In the genomic region with DNA sequence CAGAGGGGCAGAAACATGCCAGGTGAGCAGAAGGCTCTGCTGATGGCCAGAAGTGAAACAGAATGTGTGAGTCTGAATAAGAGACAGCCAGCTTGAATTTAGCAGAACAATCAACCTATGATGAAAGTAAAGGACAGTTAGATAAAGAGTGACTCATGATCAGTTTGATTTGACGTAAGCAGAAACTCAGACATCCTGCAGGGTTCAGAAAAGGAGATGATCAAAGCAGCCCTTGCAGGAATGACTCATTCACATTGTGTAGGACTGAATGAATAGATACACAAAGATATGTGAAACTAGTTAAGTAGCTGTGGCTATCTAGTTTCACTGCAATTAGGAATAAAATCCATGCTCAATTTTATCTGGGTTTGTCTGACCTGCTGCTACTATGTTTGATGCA, we compare ENCODE assay signal across 19 mouse cellular contexts.
A peak's percentile ranks its signal among the peaks of the same experiment; 100 is the strongest.
DNase-seq lines count a peak whose midpoint lies in the region; ATAC-seq and TF ChIP-seq lines count a peak whose summit lies in the region.
"Had no signal": no experiment of that assay in that cellular context is flagged by ENCODE, and none has a peak within 500 bp of the region (broad histone marks: within the 10 kb centered on the region; RNA-seq: fewer than 3 reads in every experiment).

No protein-coding gene starts in this region.

- no peaks in the 10 kb centered on the region for H3K27me3 ChIP-seq in stomach, postnatal 0 days (ENCODE audit: control insufficient read depth, insufficient read depth, low read length)
- H3K27me3 ChIP-seq: embryonic facial prominence, embryonic 12.5 days; forebrain, embryonic 15.5 days; heart, embryonic 13.5 days; hindbrain, embryonic 15.5 days had no signal

- H3K9ac ChIP-seq in stomach, postnatal 0 days (ENCODE audit: low read length): no peak overlapping the region
- H3K9ac ChIP-seq: embryonic facial prominence, embryonic 12.5 days; forebrain, embryonic 15.5 days; heart, embryonic 13.5 days; hindbrain, embryonic 15.5 days had no signal

- H3K27ac ChIP-seq in stomach, postnatal 0 days (replicated peaks): no peak overlapping the region
- H3K27ac ChIP-seq: embryonic facial prominence, embryonic 12.5 days; forebrain, embryonic 15.5 days; heart, embryonic 13.5 days; hindbrain, embryonic 15.5 days had no signal

- TF ChIP-seq CTCF in stomach, postnatal 0 days (IDR thresholded peaks at IDR 0.05; ENCODE audit: low read depth): no peak

- peak; percentile 80 for ATAC-seq in inflammation-experienced regulatory T-cells, adult 6 months
- no peak for ATAC-seq in stomach, postnatal 0 days (ENCODE audit: low FRiP score, low TSS enrichment)
- ATAC-seq: forebrain, embryonic 15.5 days had no signal

- 52% methylated on average over 1 of the region's 1 CpGs for WGBS in stomach, postnatal 0 days

- intact Hi-C loops in left cerebral cortex, postnatal 4 days (cut with DNase I): no loop called here

- H3K9me3 ChIP-seq in stomach, postnatal 0 days (ENCODE audit: control insufficient read depth, low read length): no peaks in the 10 kb centered on the region
- H3K9me3 ChIP-seq: embryonic facial prominence, embryonic 12.5 days; forebrain, embryonic 15.5 days; heart, embryonic 13.5 days; hindbrain, embryonic 15.5 days had no signal

- H3K4me1 ChIP-seq in stomach, postnatal 0 days (replicated peaks; ENCODE audit: control insufficient read depth, insufficient read depth): no peaks in the 10 kb centered on the region
- H3K4me1 ChIP-seq: embryonic facial prominence, embryonic 12.5 days; forebrain, embryonic 15.5 days; heart, embryonic 13.5 days; hindbrain, embryonic 15.5 days had no signal

- no peak overlapping the region for H3K4me3 ChIP-seq in stomach, postnatal 0 days (ENCODE audit: low read depth, low read length)
- H3K4me3 ChIP-seq: embryonic facial prominence, embryonic 12.5 days; forebrain, embryonic 15.5 days; heart, embryonic 13.5 days; hindbrain, embryonic 15.5 days had no signal

- TF ChIP-seq EP300 in stomach, postnatal 0 days (optimal IDR thresholded peaks at IDR 0.05): no peak

- no peak overlapping the region for H3K4me2 ChIP-seq in stomach, postnatal 0 days (replicated peaks; ENCODE audit: low read depth)
- H3K4me2 ChIP-seq: embryonic facial prominence, embryonic 12.5 days; forebrain, embryonic 15.5 days; heart, embryonic 13.5 days; hindbrain, embryonic 15.5 days had no signal

- H3K36me3 ChIP-seq in stomach, postnatal 0 days (ENCODE audit: control insufficient read depth, insufficient read depth, low read length): no peaks in the 10 kb centered on the region
- H3K36me3 ChIP-seq: embryonic facial prominence, embryonic 12.5 days; forebrain, embryonic 15.5 days; heart, embryonic 13.5 days; hindbrain, embryonic 15.5 days had no signal

- peak; percentile 9 for DNase-seq in adrenal gland, adult 2 months
- DNase-seq in adrenal gland, postnatal 36 days: no peak
- DNase-seq in CD4-positive helper T cell, adult 2 months (ENCODE audit: low read depth, low spot score): peak; percentile 45
- peak; percentile 74 for DNase-seq in Muller cell, postnatal 12 days (ENCODE audit: inconsistent ontology term)
- DNase-seq in left cerebral cortex, postnatal 4 days: no peak
- DNase-seq in ovary, postnatal 36 days (ENCODE audit: low spot score): no peak
- no peak for DNase-seq in stomach, postnatal 0 days (ENCODE audit: low spot score)
- DNase-seq: adrenal gland, postnatal 10 days; cerebellum, adult 2 months; cerebellum, postnatal 10 days; gastrocnemius, postnatal 36 days; heart, adult 11 months; heart, postnatal 36 days; kidney, adult 11 months had no signal

Comparison
In these comparisons a context has a peak if more than half of its experiments do, and no peak if none do; other contexts are left out.
1. DNase-seq: peak in adrenal gland, adult 2 months (single experiment), CD4-positive helper T cell, adult 2 months (single experiment) and Muller cell, postnatal 12 days (single experiment); none in adrenal gland, postnatal 36 days (0 of 2), left cerebral cortex, postnatal 4 days (single experiment), ovary, postnatal 36 days (single experiment) and stomach, postnatal 0 days (single experiment).